Comparison of ENCODE assay signal across 9 mouse cellular contexts in genomic region chr12:107980261-107980961, GRCm38 (mm10). TPM values are rescaled to one million over a fixed set of nuclear protein-coding genes. Genes with fewer than 3 reads are reported as not detected.
A peak's percentile ranks its signal among the peaks of the same experiment; 100 is the strongest.
DNase-seq lines count a peak whose midpoint lies in the region; ATAC-seq lines count a peak whose summit lies in the region.
"Had no signal": no experiment of that assay in that cellular context is flagged by ENCODE, and none has a peak within 500 bp of the region (broad histone marks: within the 10 kb centered on the region; RNA-seq: fewer than 3 reads in every experiment).

No protein-coding gene starts in this region.

- H3K4me2 ChIP-seq in heart, embryonic 11.5 days: peak overlapping the region; percentile 90
- peak overlapping the region; percentile 74 for H3K4me2 ChIP-seq in hindbrain, embryonic 15.5 days
- peak overlapping the region; percentile 65 for H3K4me2 ChIP-seq in liver, embryonic 11.5 days
- peak overlapping the region; percentile 93 for H3K4me2 ChIP-seq in stomach, embryonic 15.5 days

- peak overlapping the region; percentile 49 for H3K4me3 ChIP-seq in heart, embryonic 11.5 days (ENCODE audit: low read depth, low read length)
- H3K4me3 ChIP-seq in hindbrain, embryonic 15.5 days: peak overlapping the region; percentile 32
- H3K4me3 ChIP-seq in liver, embryonic 11.5 days (ENCODE audit: low read depth, low read length): peak overlapping the region; percentile 39
- H3K4me3 ChIP-seq in stomach, embryonic 15.5 days (replicated peaks): peak overlapping the region; percentile 41

- under 1% methylated on average over 51 of the region's 51 CpGs for WGBS in heart, embryonic 11.5 days (ENCODE audit: insufficient replicate concordance)
- 4% methylated on average over 51 of the region's 51 CpGs for WGBS in hindbrain, embryonic 15.5 days
- WGBS in liver, embryonic 11.5 days: 1% methylated on average over 51 of the region's 51 CpGs
- 3% methylated on average over 51 of the region's 51 CpGs for WGBS in stomach, embryonic 15.5 days

- peaks cover 40% of the 10 kb centered on the region for H3K4me1 ChIP-seq in heart, embryonic 11.5 days (ENCODE audit: control insufficient read depth, insufficient read depth, low read length)
- peaks cover 65% of the 10 kb centered on the region for H3K4me1 ChIP-seq in hindbrain, embryonic 15.5 days (replicated peaks)
- 0 out of 2 replicates have a peak, but pooled peaks cover 2% of the 10 kb centered on the region for H3K4me1 ChIP-seq in liver, embryonic 11.5 days (replicated peaks; ENCODE audit: control insufficient read depth, insufficient read depth, low read length)
- peaks cover 40% of the 10 kb centered on the region for H3K4me1 ChIP-seq in stomach, embryonic 15.5 days

- ATAC-seq in heart, embryonic 11.5 days (replicated peaks; ENCODE audit: insufficient number of reproducible peaks, low FRiP score, low TSS enrichment): peak; percentile 71
- ATAC-seq in hindbrain, embryonic 15.5 days (ENCODE audit: low FRiP score, low read depth): peak; percentile 42; the same call in 1 of the 2 replicates
- peak; percentile 26; the same call in 1 of the 2 replicates for ATAC-seq in liver, embryonic 11.5 days (replicated peaks; ENCODE audit: low FRiP score)
- peak; percentile 53 for ATAC-seq in stomach, embryonic 15.5 days (ENCODE audit: insufficient read depth, low FRiP score, low read depth)
- no peak for ATAC-seq in cerebellum, adult (ENCODE audit: insufficient number of reproducible peaks, low FRiP score, low TSS enrichment)

- peak overlapping the region; percentile 94 for H3K27ac ChIP-seq in heart, embryonic 11.5 days (ENCODE audit: low read depth, low read length)
- H3K27ac ChIP-seq in hindbrain, embryonic 15.5 days (replicated peaks): peak overlapping the region; percentile 1; the same call in 1 of the 2 replicates
- H3K27ac ChIP-seq in liver, embryonic 11.5 days (ENCODE audit: low read depth, low read length): no peak overlapping the region; the same call in 1 of the 2 replicates
- H3K27ac ChIP-seq in stomach, embryonic 15.5 days: peak overlapping the region; percentile 55; the same call in 1 of the 2 replicates
- H3K27ac ChIP-seq: macrophage had no signal

- DNase-seq in heart, adult 9 months (ENCODE audit: low spot score in 2 of 2): no peak
- DNase-seq in embryo, embryonic 10.5 days (ENCODE audit: low spot score): peak; percentile 90
- DNase-seq in liver, embryonic 11.5 days (ENCODE audit: low spot score): peak; percentile 62
- DNase-seq in left cerebral cortex, adult 11 months (ENCODE audit: low spot score): no peak

- no peaks in the 10 kb centered on the region for H3K36me3 ChIP-seq in heart, embryonic 11.5 days (ENCODE audit: control insufficient read depth, insufficient read depth, low read length)
- no peaks in the 10 kb centered on the region for H3K36me3 ChIP-seq in hindbrain, embryonic 15.5 days
- no peaks in the 10 kb centered on the region for H3K36me3 ChIP-seq in liver, embryonic 11.5 days (ENCODE audit: control insufficient read depth, insufficient read depth, low read length)
- H3K36me3 ChIP-seq in stomach, embryonic 15.5 days: no peaks in the 10 kb centered on the region

- peak overlapping the region; percentile 80 for H3K9ac ChIP-seq in heart, embryonic 11.5 days (ENCODE audit: low read depth, low read length)
- H3K9ac ChIP-seq in hindbrain, embryonic 15.5 days: peak overlapping the region; percentile 28
- peak overlapping the region; percentile 46 for H3K9ac ChIP-seq in liver, embryonic 11.5 days (ENCODE audit: low read depth, low read length)
- H3K9ac ChIP-seq in stomach, embryonic 15.5 days: peak overlapping the region; percentile 22

- H3K27me3 ChIP-seq in heart, embryonic 11.5 days (ENCODE audit: control insufficient read depth, insufficient read depth, low read length): peaks cover 15% of the 10 kb centered on the region
- H3K27me3 ChIP-seq in hindbrain, embryonic 15.5 days: 0 out of 2 replicates have a peak, but pooled peaks cover 3% of the 10 kb centered on the region
- H3K27me3 ChIP-seq in liver, embryonic 11.5 days (replicated peaks; ENCODE audit: control insufficient read depth, insufficient read depth, low read length): peaks cover 68% of the 10 kb centered on the region
- no peaks in the 10 kb centered on the region for H3K27me3 ChIP-seq in stomach, embryonic 15.5 days (replicated peaks)

- H3K9me3 ChIP-seq in heart, embryonic 11.5 days (replicated peaks; ENCODE audit: control insufficient read depth, low read length): no peaks in the 10 kb centered on the region
- no peaks in the 10 kb centered on the region for H3K9me3 ChIP-seq in hindbrain, embryonic 15.5 days
- no peaks in the 10 kb centered on the region for H3K9me3 ChIP-seq in liver, embryonic 11.5 days (ENCODE audit: control insufficient read depth, low read length)
- H3K9me3 ChIP-seq in stomach, embryonic 15.5 days: no peaks in the 10 kb centered on the region

RNA-seq across cellular contexts. Expression of gene Bcl11b, which starts 23.0 kb away (rescaled TPM):
- polyA plus RNA-seq in heart, embryonic 11.5 days (2014; fragmentation: Nextera tagmentation; extraction: Ambion mirVana): 1.7 and 3.5 TPM in 2 replicates
- 20.5 and 24.4 TPM in 2 replicates for polyA plus RNA-seq in hindbrain, embryonic 15.5 days (2015; fragmentation: Nextera tagmentation; extraction: Ambion mirVana)
- polyA plus RNA-seq in liver, embryonic 11.5 days (2014; fragmentation: Nextera tagmentation; extraction: Ambion mirVana): 0.53 and 0.90 TPM in 2 replicates
- 5.3 and 5.7 TPM in 2 replicates for polyA plus RNA-seq in stomach, embryonic 15.5 days (2015; fragmentation: Nextera tagmentation; extraction: Ambion mirVana)
- polyA plus RNA-seq: macrophage had no signal

Comparison
In these comparisons a context has a peak if more than half of its experiments do, and no peak if none do; other contexts are left out.
1. H3K9ac ChIP-seq: peak in every context shown above with its lines; median percentile 80 in heart, embryonic 11.5 days; 46 in liver, embryonic 11.5 days; 28 in hindbrain, embryonic 15.5 days; 22 in stomach, embryonic 15.5 days.
2. DNase-seq: peak in embryo, embryonic 10.5 days (single experiment) and liver, embryonic 11.5 days (single experiment); none in heart, adult 9 months (0 of 2) and left cerebral cortex, adult 11 months (single experiment).
3. Peak in every context shown above with its lines, with median percentiles within 50 percentile points of each other: H3K4me2 ChIP-seq and H3K4me3 ChIP-seq.